Mouse (Mus musculus) MEL (cell line): ENCODE measurements around the gene Adgrg5. TPM values are rescaled to one million over a fixed set of nuclear protein-coding genes. Genes with fewer than 3 reads are reported as not detected.

ENCODE experiments used
- DNase-seq: peaks from one replicate; pipeline ENCODE4 v3.0.0; 2011; ENCODE audit warnings: low read depth, low spot score
- H3K27ac ChIP-seq: 2 replicates; pipeline ENCODE4 v1.5.1; 2012; ENCODE audit warnings: low read depth, mild to moderate bottlenecking, control low read depth, low read length, moderate library complexity; ENCODE audit not compliant: control insufficient read depth
- H3K27me3 ChIP-seq, 2 experiments: fragments of 150-350 bp in 1 of 2; sonication (generic) in 1 of 2; 2 replicates each; pipeline ENCODE4 v1.6.1; 2012; ENCODE audit warnings: low read length in 2 of 2, mild to moderate bottlenecking in 2 of 2, improper control_type of control experiment in 1 of 2, moderate library complexity in 1 of 2; ENCODE audit not compliant: insufficient read depth in 2 of 2, control insufficient read depth in 1 of 2
- H3K36me3 ChIP-seq, 2 experiments: 2 replicates each; pipeline ENCODE4 v1.6.1; 2012 to 2014; ENCODE audit warnings: low read length in 2 of 2, improper control_type of control experiment in 1 of 2, inconsistent platforms in 1 of 2, mild to moderate bottlenecking in 1 of 2; ENCODE audit not compliant: insufficient read depth in 2 of 2, control insufficient read depth in 1 of 2
- H3K4me1 ChIP-seq, 2 experiments: fragments of 150-350 bp in 1 of 2; sonication (generic) in 1 of 2; 2 replicates each; pipeline ENCODE4 v1.6.1; 2012; ENCODE audit warnings: low read length in 2 of 2, improper control_type of control experiment in 1 of 2, mild to moderate bottlenecking in 1 of 2; ENCODE audit not compliant: insufficient read depth in 2 of 2, control insufficient read depth in 1 of 2
- H3K4me3 ChIP-seq, 2 experiments: fragments of 150-350 bp in 1 of 2; sonication (generic) in 1 of 2; 2 replicates each; pipeline ENCODE4 v1.5.1; 2012; ENCODE audit warnings: low read depth in 2 of 2, low read length in 2 of 2, mild to moderate bottlenecking in 2 of 2, moderate library complexity in 2 of 2, control low read depth in 1 of 2, improper control_type of control experiment in 1 of 2; ENCODE audit not compliant: control insufficient read depth in 1 of 2, insufficient read depth in 1 of 2
- H3K79me2 ChIP-seq: 2 replicates; pipeline ENCODE4 v1.6.1; 2012; ENCODE audit warnings: mild to moderate bottlenecking, low read length, moderate library complexity; ENCODE audit not compliant: control insufficient read depth, poor library complexity, insufficient read depth
- H3K9ac ChIP-seq: 2 replicates; pipeline ENCODE4 v1.6.1; 2012; ENCODE audit warnings: low read depth, mild to moderate bottlenecking, control low read depth, low read length, moderate library complexity; ENCODE audit not compliant: control insufficient read depth, poor library complexity, severe bottlenecking
- H3K9me3 ChIP-seq: fragments of 150-350 bp; sonication (generic); replicated peaks from 2 replicates; pipeline ENCODE4 v1.6.1; 2012; ENCODE audit warnings: mild to moderate bottlenecking, low read length, improper control_type of control experiment, moderate library complexity; ENCODE audit not compliant: insufficient read depth
- CHD2 ChIP-seq: IDR thresholded peaks from 2 replicates; pipeline ENCODE4 v1.6.1; 2011; ENCODE audit warnings: low read length, improper control_type of control experiment
- ELF1 ChIP-seq: IDR thresholded peaks from 2 replicates; pipeline ENCODE4 v1.6.1; 2014; ENCODE audit warnings: low read depth, mild to moderate bottlenecking, inconsistent platforms, low read length, improper control_type of control experiment, moderate library complexity
- EP300 ChIP-seq, 2 experiments: IDR thresholded peaks; 2 replicates each; pipeline ENCODE4 v1.6.1; 2011; ENCODE audit warnings: improper control_type of control experiment in 2 of 2, low read length in 2 of 2, low read depth in 1 of 2, mild to moderate bottlenecking in 1 of 2
- ETS1 ChIP-seq: IDR thresholded peaks from 2 replicates; pipeline ENCODE4 v1.6.1; 2012; ENCODE audit warnings: low read depth, mild to moderate bottlenecking, inconsistent platforms, low read length, improper control_type of control experiment, moderate library complexity
- GATA1 ChIP-seq: IDR thresholded peaks from 2 replicates; pipeline ENCODE4 v1.6.1; 2011; ENCODE audit warnings: low read depth, low read length, improper control_type of control experiment
- HCFC1 ChIP-seq: IDR thresholded peaks from 2 replicates; pipeline ENCODE4 v1.6.1; 2012; ENCODE audit warnings: low read depth, mild to moderate bottlenecking, inconsistent platforms, low read length, improper control_type of control experiment, moderate library complexity
- KAT2A ChIP-seq: conservative IDR thresholded peaks from 2 replicates; pipeline ENCODE4 v1.6.1; 2012; ENCODE audit warnings: low read depth, low read length, improper control_type of control experiment, inconsistent platforms
- MAFK ChIP-seq: IDR thresholded peaks from 2 replicates; pipeline ENCODE4 v1.6.1; 2011; ENCODE audit warnings: low read depth, mild to moderate bottlenecking, low read length, improper control_type of control experiment, borderline replicate concordance
- MAX ChIP-seq: IDR thresholded peaks from 2 replicates; pipeline ENCODE4 v1.6.1; 2011; ENCODE audit warnings: low read length, improper control_type of control experiment
- MXI1 ChIP-seq: IDR thresholded peaks from 2 replicates; pipeline ENCODE4 v1.6.1; 2011; ENCODE audit warnings: mild to moderate bottlenecking, low read depth, low read length, improper control_type of control experiment
- MYC ChIP-seq: IDR thresholded peaks from 2 replicates; pipeline ENCODE4 v1.6.1; 2011; ENCODE audit warnings: low read depth, mild to moderate bottlenecking, low read length, improper control_type of control experiment, moderate library complexity
- RAD21 ChIP-seq: IDR thresholded peaks from 2 replicates; pipeline ENCODE4 v1.6.1; 2011; ENCODE audit warnings: mild to moderate bottlenecking, low read depth, low read length, improper control_type of control experiment
- SIN3A ChIP-seq: IDR thresholded peaks from 2 replicates; pipeline ENCODE4 v1.6.1; 2012; ENCODE audit warnings: low read length, improper control_type of control experiment, inconsistent platforms
- SMC3 ChIP-seq: IDR thresholded peaks from 2 replicates; pipeline ENCODE4 v1.6.1; 2011; ENCODE audit warnings: low read depth, low read length, improper control_type of control experiment
- TAL1 ChIP-seq: IDR thresholded peaks from 2 replicates; pipeline ENCODE4 v1.6.1; 2012; ENCODE audit warnings: mild to moderate bottlenecking, inconsistent platforms, low read length, moderate library complexity, mixed read lengths
- TBP ChIP-seq: IDR thresholded peaks from 2 replicates; pipeline ENCODE4 v1.8.0; 2011; ENCODE audit warnings: low read depth, low read length, improper control_type of control experiment
- TCF12 ChIP-seq: IDR thresholded peaks from 2 replicates; pipeline ENCODE4 v1.6.1; 2014; ENCODE audit warnings: low read depth, mild to moderate bottlenecking, inconsistent platforms, low read length, improper control_type of control experiment, moderate library complexity
- UBTF ChIP-seq: IDR thresholded peaks from 2 replicates; pipeline ENCODE4 v1.6.1; 2012; ENCODE audit warnings: low read depth, mild to moderate bottlenecking, inconsistent platforms, low read length, improper control_type of control experiment, moderate library complexity, borderline replicate concordance; ENCODE audit not compliant: insufficient read depth
- USF1 ChIP-seq: IDR thresholded peaks from 2 replicates; pipeline ENCODE4 v1.6.1; 2014; ENCODE audit warnings: low read depth, mild to moderate bottlenecking, inconsistent platforms, low read length, improper control_type of control experiment, moderate library complexity
- USF2 ChIP-seq, 2 experiments: IDR thresholded peaks; 2 replicates each; pipeline ENCODE4 v1.6.1; 2011 to 2012; ENCODE audit warnings: improper control_type of control experiment in 2 of 2, low read length in 2 of 2, borderline replicate concordance in 1 of 2, inconsistent platforms in 1 of 2, low read depth in 1 of 2, mild to moderate bottlenecking in 1 of 2; ENCODE audit not compliant: insufficient read depth in 1 of 2
- ZNF384 ChIP-seq: IDR thresholded peaks from 2 replicates; pipeline ENCODE4 v1.6.1; 2012; ENCODE audit warnings: low read depth, mild to moderate bottlenecking, inconsistent platforms, low read length, improper control_type of control experiment
- polyA plus RNA-seq, 2 experiments: library from polyadenylated mRNA; stranded (reverse) in 1 of 2; unstranded in 1 of 2; fragments of >175 nt in 1 of 2; fragments of >200 nt in 1 of 2; gene quantifications; 2 replicates each; pipeline versions ENCODE4 v1.2.1 to v1.2.4; 2012; ENCODE audit warnings: low replicate concordance in 2 of 2, low read depth in 1 of 2; ENCODE audit not compliant: insufficient read length in 2 of 2, insufficient read depth in 1 of 2, missing spikeins in 1 of 2
- total RNA-seq: library from RNA; depleted of rRNA; stranded (reverse); fragments of 300-350 nt; gene quantifications from 2 replicates; pipeline ENCODE4 v1.2.3, GENCODE M21; 2012

Adgrg5 gene
- total and polyA plus RNA-seq, 3 experiments: 0.04 to 1.3 TPM; not detected in 1

DNA sequence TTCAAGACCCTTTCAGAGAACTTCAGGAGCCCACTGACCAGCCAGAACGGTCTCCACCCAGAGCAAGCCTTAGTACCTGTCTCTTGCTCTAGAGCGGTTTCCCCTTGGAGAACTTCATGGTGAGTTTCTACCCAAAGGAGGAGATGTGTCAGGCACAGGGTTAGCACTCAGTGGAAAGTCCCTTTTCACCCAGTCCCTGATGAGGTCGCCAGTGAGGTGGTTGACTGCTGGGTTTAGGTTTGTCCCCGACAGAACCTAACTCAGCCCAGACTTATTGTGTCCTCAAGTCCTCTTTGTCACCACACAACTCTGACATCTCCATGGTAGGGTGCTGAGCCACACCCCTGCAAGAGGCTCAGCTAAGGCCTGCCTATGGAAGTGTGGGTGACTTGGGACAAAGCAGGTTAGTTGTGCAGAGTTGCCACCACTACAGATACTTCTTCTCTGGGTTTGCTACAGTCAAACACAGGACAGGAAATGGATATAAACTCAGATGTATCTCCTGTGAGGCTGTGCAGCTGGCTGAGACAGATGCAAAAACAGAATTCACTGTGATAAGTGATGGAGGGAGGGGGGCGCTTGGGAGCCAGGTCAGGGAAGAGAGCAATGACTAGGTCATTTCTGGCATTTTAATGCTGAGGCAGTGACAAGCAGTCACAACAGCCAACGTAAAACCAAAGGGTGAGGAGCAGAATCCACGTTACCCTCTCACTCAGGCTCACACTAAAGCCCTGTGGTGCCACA, 30.3 kb downstream of the Adgrg5 start:
- Histone ChIP-seq H3K9me3 (no peaks in the 10 kb centered on the region), H3K27ac (peak overlapping the region; percentile 89), H3K9ac (peak overlapping the region; percentile 55), H3K79me2 (no peaks in the 10 kb centered on the region), H3K27me3 (no peaks in the 10 kb centered on the region), H3K4me3 (peak overlapping the region in 1 of 2 experiments; percentile 25; a peak in 3 of 4 replicates), H3K36me3 (peaks cover 0 to 3% of the 10 kb centered on the region in 2 experiments; a peak in 2 of 4 replicates), H3K4me1 (peaks cover 0 to 10% of the 10 kb centered on the region in 2 experiments; a peak in 3 of 4 replicates)
- TF ChIP-seq TAL1 (peak; percentile 48), ELF1 (no peak), KAT2A (no peak), SIN3A (peak; percentile 36; the same call in 1 of the 2 replicates), MAFK (no peak), SMC3 (no peak), GATA1 (0 out of 2 replicates have a peak, but pooled peaks have one; percentile 25), HCFC1 (no peak), EP300 (IDR thresholded peaks at IDR 0.05; ENCODE audit: low read depth in 1 of 2, low read length in 2 of 2) (peak in 1 of 2 experiments; percentile 60; a peak in 2 of 4 replicates), UBTF (no peak), USF2 (IDR thresholded peaks at IDR 0.05; ENCODE audit: borderline replicate concordance in 1 of 2, insufficient read depth in 1 of 2, low read depth in 1 of 2, low read length in 2 of 2) (no peak), TCF12 (0 out of 2 replicates have a peak, but pooled peaks have one; percentile 20), MXI1 (peak; percentile 6; the same call in 1 of the 2 replicates)
- DNase-seq: peak; percentile 55

DNA sequence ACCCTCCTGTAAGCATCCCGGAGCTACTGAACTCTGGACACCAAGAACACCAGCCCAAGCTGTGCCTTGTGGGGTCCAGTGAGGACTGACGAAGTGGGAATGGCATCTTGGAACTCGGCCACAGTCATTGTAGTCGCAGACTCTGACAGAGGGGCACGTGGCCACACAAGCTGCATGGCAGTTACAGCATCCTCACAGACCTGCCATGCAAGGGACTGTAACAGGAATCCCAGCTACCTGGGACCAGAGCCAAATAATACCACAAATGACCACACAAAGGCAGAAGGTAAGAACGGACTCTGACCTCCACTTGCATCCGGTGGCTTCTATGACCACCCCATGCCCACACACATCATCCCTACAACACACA, 30.9 kb downstream of the Adgrg5 start:
- Histone ChIP-seq H3K9me3 (no peaks in the 10 kb centered on the region), H3K4me3 (peak overlapping the region; percentile 25 to 44), H3K27me3 (no peaks in the 10 kb centered on the region), H3K36me3 (peaks cover 0 to 4% of the 10 kb centered on the region in 2 experiments; a peak in 2 of 4 replicates), H3K79me2 (no peaks in the 10 kb centered on the region), H3K9ac (peak overlapping the region; percentile 55), H3K27ac (peak overlapping the region; percentile 89), H3K4me1 (peaks cover 0 to 12% of the 10 kb centered on the region in 2 experiments; a peak in 3 of 4 replicates)
- DNase-seq: peak; percentile 52
- TF ChIP-seq TBP (no peak), ELF1 (no peak), ZNF384 (no peak), CHD2 (no peak), RAD21 (no peak), ETS1 (no peak), KAT2A (no peak), MYC (peak; percentile 44; the same call in 1 of the 2 replicates), USF1 (peak; percentile 78), MAX (peak; percentile 60), MXI1 (peak; percentile 79)
